Mouse (Mus musculus) kidney, postnatal 25 days (tissue): Measurements from ENCODE around the gene Fam160a1.

ENCODE experiments used
- DNase-seq, 2 experiments: peaks; one replicate each; pipeline ENCODE4 v3.0.0; 2021; ENCODE audit warnings: mixed read lengths in 2 of 2

Gene Fam160a1

GRCm38 (mm10) chr3:85741767-85742166 is 75.3 kb downstream of the Fam160a1 start:
- no peak for DNase-seq

GRCm38 (mm10) chr3:85738591-85738990 is 78.5 kb downstream of the Fam160a1 start:
- DNase-seq: peak; percentile 17 to 51

DNA sequence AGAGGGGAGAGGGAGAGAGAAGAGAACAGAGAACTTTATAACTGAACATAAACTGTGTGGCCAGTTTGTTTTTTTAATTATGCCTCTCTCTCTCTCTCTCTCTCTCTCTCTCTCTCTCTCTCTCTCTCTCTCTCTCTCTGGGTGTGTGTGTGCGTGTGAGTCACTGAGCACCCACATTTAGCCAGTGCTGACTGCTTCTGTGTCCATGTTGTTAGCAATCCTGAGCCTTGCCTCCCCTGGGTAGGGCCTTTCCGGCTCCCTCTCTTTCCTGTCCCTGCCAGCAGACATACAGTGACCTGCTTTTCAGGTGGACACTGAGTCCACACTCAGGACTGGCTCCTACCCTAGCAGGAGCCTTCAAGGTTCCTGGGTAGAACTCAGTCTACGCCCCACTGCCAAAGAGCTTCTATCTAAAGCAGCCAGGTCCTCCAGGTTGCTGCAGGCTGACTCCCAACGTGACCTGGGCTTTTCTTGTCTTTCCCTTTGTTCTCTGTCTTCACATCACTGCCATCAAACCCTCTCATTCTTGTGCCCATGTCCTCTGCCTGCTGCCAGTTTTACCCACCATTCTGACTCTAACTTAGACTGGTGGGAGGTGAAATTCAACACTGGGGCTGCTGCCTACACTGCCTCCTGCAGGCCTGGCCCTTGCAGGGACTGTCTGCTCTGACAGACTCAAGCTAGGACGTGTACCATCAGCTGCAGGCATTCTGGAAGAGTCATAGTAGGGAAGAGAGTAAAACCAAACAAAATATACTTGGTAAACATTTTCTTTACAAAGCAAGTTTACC is 83.0 kb downstream of the Fam160a1 start:
- DNase-seq: no peak

DNA sequence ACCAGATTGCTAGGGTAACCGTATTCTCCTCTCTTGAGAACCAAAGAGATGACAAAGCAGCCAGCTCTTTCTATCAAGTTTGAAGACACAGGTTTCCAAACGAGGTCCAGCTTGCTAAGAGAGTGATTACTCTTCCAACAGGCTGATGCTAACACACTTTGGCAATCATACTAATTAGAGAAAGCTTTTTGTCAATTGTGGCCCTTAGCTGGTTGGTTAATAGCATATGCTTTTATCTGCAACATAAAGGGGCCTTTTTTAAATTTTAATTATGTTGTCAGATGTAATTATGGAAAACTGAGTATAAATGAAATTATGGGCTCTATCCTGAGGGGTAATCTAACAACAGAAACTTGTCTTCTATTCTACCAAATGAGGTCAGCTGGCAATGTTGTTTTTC is 89.9 kb downstream of the Fam160a1 start:
- DNase-seq: no peak

- DNase-seq: no peak
These were observed 91.1 kb downstream of the Fam160a1 start for GRCm38 (mm10) chr3:85725971-85726370.

DNA sequence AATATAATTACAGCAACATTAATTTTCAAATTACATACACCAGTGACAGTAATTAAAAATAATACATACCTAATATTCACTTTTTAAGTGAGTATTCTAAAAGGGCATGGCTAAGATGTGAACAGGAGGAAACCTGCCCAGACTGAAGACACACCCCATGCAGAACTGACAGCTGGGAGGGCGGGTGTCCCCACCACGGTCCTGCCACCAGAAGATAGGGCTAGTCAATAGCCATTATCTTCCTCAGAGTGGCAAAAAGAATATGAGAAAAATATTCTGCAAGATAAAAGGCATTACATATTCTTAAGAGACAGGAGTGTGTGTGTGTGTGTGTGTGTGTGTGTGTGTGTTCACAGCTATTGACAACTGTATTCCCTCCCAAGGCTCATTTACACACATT is 92.0 kb downstream of the Fam160a1 start:
- DNase-seq: no peak

- DNase-seq: no peak
These were observed 94.5 kb downstream of the Fam160a1 start for GRCm38 (mm10) chr3:85722581-85722980.

DNA sequence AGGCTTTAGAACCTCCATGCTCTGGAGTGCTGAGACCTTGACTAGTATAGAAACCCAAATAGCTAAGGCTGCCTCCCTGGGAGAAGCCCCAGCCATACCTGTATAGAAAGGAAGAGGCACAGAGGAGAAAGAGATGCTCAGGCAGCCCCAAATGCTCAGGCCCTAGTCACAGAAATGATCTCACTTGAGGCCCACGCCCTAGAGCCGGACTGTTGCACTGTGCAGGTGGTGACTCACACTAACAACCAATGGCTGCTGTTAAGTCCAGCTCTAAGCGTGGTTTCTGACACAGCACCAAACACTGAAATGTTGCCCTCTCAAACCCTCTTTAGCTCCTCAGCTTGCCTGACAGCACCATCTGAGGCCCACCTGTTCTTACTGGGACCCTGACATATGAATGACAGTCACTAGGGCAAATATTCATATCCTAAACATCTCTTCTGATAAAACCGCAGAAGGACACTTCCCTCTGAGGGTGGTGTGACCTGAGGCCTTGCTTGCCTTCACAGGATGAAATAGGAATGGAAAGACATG is 101.3 kb downstream of the Fam160a1 start:
- no peak for DNase-seq

DNA sequence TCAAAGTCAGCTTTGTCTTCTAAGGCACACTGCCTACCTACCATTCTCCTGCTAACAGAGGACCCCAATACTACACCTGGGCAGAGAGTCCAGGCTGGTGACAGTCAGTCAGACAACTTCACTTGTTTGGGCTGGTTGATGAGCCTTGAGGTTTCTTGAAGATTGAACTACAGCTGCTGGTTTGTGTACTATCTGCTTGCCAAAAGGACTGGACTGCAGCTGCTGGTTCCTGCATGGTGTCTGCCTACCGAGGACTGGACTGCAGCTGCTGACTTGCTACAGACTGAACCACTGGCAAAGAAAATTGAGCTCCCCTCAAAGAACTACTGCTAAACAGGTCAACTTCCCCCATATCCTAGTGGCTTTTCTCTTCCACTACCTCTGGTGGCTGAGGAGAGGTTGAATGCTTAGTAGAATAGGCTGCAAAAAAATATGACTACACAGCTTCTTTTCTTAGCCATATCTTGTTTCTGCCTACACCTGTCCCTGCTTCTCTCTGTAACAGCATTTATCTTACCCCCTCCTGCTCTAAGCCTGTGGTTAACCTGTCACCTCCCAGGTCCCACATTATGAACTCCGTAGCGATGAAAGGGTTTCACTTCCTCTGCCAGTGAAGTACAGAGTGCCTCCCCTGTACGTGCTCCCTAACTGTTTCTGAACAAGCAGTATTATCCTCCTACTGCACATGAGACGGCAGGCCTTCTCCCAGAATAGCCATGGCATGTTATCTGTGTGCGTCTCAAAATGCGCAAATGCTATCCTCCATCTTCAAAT is 103.0 kb downstream of the Fam160a1 start:
- DNase-seq: no peak

DNA sequence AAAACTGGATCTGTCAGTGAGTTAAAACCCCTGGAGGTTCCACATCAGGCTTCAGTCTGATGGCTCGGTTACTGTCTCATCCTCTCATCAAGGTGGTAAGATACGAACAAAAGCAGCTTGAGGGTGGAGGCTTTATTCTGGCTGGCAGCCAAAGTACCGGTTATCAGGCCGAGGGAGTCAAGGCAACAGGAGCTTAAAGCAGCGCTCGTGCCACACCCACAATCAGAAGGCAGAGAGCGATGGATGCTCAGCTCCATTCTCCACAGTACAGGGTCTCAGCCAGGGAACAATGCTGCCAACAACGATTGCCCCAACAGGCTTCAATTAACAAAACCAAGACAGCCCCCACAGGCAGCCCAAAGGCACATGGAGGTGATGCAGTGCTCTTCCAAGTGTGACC is 106.4 kb downstream of the Fam160a1 start:
- no peak for DNase-seq

- peak; percentile 51 to 72 for DNase-seq
These were observed 109.7 kb downstream of the Fam160a1 start for GRCm38 (mm10) chr3:85707421-85707820.

DNA sequence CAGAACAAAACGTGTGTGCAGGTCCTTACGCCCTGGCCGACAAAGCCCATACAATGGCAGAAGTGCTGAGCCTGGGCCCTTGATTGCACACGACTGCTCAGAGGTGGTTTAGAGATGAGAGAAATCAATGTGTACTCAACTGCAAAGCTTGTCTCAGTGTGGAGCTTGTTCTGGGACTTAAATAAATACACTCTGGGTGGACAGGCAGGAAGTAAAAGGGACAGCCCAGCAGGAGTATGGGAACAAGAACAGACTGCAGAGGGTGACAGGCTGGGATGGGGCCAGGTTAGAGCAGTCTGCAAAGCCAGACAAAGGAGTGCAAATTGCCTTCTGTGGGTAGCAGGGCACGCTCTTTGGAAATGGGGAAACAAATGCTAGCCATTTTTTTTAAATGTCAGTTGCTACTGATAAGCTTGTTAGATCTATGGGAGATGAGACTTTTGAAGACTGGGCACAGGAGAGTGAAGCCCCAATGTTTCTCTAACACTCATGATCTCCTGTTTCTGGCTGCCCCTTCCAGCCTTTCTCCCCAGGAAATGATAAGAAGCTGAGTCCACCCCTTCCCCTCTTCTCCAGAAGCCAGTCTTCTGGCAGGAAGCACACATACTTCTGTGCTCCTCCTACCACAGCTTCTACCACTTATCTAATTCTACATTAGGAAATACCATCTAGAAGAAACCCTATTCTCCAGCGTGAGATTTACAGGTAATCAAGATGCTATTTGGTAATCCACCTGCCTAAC is 113.8 kb downstream of the Fam160a1 start:
- no peak for DNase-seq

GRCm38 (mm10) chr3:85698496-85698895 is 118.6 kb downstream of the Fam160a1 start:
- no peak for DNase-seq

DNA sequence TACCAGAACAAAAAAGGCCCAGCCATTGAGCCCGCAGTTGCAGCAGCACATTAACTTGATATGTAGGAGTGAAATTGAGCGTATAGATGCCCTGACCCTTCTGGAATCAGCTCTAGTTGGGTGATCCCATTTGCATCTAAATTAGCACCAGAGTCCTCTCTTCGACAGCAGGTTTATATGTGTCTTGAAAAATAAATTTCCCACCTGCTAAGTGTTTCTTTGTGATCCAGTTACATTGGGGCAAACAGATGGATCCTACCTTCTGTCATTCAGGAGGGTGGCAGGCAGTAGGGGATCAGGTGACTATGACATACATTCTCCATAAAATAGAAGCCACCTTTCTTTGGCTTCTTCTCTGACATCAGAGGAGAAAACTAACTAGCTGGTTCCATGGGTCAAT is 122.0 kb downstream of the Fam160a1 start:
- no peak for DNase-seq

- DNase-seq: no peak
These were observed 124.1 kb downstream of the Fam160a1 start for GRCm38 (mm10) chr3:85693013-85693412.

DNA sequence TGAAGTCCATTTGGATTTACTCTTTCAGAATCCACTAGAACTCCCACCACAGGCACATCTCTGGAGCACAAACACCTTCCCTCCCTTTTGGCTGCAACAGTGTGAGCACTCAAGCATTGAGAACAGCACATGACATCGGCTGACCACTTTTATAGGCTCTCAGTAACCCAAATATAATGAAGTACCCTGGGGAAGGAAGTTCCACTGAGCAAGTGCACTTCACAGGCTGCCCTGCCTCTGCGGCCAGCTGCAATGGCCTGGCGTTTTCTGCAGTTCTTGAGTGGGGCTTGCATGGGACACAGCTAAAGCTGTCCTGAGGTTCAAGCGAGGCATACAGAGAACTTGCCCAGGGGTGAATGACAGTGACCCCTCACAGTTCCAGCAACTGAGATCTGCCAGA is 126.0 kb downstream of the Fam160a1 start:
- peak in 1 of 2 experiments; percentile 4 for DNase-seq

DNA sequence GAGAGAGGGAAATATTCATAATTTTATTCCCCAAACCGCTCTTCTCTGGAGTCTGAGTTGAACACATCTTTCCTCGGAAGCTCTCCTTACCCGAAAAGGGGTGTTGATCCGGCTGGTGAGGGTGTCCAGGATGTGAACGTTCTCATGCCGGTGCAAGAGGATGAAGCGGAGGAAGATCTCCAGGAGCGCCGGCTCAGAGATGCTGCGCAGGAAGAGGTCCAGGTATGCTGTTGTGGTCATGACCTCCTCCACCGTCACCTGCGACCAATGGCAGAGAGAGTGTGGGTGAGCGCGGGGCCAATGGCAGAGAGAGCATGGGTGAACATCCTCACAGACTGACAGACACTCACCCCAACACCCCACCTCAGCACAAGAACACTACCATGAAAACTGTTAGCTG is 128.8 kb downstream of the Fam160a1 start:
- no peak for DNase-seq

DNA sequence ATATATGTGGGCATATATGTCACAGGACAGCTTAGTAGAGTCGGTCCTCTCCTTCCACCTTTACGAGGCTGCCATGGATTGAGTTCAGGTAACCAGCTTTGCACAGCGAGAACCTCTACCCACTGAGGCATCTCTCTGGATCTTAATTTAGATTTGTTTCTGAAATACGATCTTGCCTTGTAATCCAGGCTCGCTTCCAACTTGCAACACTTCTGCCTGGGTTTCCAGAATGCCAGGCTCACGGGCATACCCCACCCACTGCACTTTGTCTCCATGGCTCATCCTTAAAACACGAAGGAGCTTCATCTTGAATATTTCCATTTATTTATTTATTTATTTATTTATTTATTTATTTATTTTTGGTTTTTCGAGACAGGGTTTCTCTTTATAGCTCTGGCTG is 131.8 kb downstream of the Fam160a1 start:
- DNase-seq: no peak

GRCm38 (mm10) chr3:85683618-85684017 is 133.5 kb downstream of the Fam160a1 start:
- DNase-seq: no peak

GRCm38 (mm10) chr3:85681136-85681535 is 136.0 kb downstream of the Fam160a1 start:
- no peak for DNase-seq

- DNase-seq: no peak
These were observed 137.1 kb downstream of the Fam160a1 start for GRCm38 (mm10) chr3:85679960-85680359.

- DNase-seq: no peak
These were observed 137.7 kb downstream of the Fam160a1 start for GRCm38 (mm10) chr3:85679312-85679933.

GRCm38 (mm10) chr3:85677952-85678351 is 139.1 kb downstream of the Fam160a1 start:
- DNase-seq: no peak
